Mouse (Mus musculus): ENCODE results near the gene Mrps21.

Gene Mrps21

DNA sequence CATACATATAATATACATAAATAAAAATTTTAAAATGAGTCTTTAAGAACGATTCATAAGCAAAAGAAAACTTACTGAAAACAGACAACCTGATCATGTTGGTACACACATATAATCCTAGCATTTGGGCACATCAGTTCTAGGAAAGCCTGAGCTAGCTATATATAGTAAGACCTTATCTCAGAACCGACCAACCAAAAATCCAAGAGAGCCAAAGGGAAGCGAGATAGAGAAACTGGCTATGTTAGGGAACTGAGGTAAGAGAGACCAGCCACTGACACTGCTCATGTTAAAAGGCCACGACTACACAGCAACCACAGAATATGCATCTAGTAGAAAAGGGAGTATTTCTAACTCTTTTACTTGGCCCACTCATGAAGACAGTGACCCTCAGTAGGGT, 20.7 kb downstream of the Mrps21 start:
- in situ Hi-C loops (cut with MseI, MboI): no loop called here

DNA sequence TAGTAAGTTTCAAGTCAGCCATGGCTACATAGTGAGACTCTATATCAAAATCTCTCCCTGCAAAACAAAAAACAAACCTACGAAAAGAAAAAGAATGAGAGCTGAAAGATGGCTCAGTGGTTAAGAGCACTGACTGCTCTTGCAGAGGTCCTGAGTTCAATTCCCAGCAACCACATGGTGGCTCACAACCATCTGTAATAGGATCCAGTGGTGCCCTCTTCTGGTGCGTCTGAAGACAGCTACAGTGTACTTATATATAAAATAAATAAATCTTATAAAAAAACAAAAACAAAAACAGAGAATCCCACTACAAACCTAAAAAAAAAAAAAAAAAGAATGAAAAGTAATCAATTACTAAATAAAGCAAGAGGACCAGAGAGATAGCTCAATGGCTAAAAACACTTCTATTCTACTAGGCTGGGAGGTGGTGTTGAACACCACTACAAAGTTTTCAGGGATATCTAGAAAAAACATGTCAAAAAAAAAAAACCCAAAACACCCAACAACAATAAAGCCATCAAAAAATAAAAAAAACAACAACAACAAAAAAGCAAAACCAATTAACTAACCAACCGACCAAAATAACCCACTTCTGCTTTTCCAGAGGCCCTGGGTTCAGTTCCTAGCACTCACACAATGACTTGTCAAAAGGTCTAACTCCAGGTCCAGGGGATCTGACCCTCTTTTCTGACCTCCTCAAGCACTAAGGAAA, 28.7 kb downstream of the Mrps21 start:
- in situ Hi-C loops (cut with MseI, MboI): no loop called here

DNA sequence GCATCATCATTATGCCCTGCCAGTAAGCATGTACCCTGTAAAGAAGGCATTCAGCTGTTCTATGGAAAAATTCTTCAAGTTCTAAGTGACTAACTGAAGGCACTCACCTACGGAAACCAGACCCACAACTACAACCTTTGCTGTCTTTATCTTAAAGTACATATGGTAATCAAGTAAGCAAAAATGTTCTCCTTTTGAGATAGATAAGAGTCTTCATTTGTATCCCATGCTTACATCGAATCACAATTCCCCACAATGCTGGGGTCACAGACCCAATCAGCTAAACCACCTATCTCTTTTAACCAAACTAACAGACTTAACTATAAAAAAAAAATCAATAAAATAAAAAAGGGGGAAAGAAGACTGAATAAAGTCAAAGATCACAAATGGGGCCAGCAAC, 32.1 kb downstream of the Mrps21 start:
- in situ Hi-C loops (cut with MseI, MboI): no loop called here

DNA sequence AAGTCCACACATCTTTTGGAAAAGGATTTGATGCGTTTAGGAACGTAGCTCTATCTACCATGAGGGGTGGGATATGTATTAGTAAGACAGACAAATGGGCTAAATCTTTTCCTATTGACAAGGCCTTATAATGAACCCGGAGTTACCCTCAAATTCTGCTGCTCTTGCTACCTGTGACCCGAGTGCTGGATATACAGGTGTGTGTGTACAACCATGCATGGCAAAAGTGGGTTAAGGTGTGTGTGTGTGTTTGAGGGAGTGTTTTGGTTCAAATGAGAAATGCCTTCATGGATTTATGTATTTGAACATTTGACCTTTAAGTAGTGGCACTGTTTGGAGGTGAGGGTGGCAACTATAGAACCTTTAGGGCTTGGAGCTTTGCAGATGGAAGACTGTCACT, 42.3 kb downstream of the Mrps21 start:
- in situ Hi-C loops (cut with MseI, MboI): no loop called here

DNA sequence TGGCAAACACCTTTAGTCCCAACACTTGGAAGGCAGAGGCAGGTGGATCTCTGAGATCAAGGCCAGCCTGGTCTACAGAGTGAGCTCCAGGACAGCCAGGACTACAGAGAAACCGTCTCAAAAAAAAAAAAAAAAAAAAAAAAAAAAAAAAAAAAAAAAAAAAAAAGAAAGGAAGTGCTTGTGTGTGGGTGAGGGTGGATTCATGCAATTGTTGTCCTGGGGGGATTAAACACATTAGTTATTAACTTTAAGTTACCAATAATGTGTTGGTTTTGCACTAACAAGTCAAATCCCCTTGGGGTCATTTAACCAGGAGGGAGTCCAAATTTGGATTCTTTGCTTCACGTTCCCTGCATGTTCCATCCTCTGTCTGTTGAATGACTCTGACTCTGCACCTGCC, 45.0 kb downstream of the Mrps21 start:
- in situ Hi-C loops (cut with MseI, MboI): no loop called here

DNA sequence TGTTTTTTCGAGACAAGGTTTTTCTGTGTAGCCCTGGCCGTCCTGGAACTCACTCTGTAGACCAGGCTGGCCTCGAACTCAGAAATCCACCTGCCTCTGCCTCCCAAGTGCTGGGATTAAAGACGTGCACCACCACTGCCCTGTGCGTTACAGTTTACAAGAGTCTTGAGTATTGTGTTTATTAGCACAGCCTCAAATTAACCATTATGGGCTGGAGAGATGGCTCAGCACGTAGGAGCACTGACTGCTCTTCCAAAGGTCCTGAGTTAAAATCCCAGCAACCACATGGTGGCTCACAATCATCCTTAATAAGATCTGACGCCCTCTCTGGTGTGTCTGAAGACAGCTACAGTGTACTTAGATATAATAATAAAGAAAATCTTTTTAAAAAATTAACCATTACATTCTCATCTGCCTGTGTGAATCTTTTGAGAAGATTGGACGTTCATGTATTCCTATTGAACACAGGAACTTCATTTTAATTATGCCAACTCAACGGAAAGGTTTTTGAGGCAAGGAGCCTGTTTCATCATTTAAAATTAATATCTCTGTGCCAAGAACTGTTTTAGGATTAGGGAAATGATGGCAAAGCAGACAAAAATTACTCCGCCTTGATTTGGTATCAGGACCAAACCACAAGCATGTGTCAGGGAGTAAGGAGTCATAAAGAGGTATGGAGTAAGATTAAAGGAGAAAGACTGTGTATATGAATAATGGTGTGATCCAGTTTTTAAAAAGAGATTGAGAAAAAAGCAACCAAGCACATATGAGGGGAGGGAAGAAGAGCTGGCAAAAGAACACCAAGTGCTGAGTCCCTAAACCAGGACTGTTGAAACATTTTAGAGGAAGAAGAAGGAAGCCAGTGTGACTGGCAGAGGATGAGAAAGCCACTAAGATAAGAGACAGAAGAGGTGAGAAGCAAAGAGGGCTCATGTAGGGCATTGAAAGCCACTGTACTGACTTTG, 51.0 kb downstream of the Mrps21 start:
- in situ Hi-C loops (cut with MseI, MboI): no loop called here

DNA sequence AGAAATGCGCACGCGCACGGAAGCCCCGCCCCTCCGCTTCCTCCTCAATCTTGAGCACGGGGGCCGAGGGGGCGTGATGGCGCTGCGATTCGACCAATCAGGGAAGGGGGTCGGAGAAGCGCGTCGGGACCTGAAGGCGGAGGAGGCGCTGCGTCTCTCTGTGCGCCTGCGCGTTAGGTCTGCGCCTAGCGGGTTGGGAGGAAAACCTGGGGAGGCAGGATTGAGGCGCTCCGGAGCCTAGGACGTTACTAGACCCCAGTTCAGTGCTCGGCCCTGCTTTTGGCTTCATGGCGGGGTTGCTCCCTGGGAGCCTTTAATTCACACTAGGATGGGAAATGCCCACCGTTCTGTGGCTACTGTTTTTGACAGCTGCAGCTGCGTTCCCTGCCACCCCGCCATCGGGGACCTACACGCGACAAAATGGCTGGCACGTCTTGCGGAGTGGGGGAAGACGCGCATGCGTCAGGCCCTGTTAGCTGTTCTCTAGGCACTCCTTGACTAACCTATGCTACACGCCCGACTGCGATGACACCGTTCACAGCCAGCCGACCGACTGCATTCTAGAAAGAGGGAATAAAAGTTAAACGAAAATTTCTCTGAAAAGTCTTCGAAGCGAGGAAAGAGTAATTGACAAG, 51.9 kb downstream of the Mrps21 start:
- in situ Hi-C loops (cut with MseI, MboI): no loop called here

DNA sequence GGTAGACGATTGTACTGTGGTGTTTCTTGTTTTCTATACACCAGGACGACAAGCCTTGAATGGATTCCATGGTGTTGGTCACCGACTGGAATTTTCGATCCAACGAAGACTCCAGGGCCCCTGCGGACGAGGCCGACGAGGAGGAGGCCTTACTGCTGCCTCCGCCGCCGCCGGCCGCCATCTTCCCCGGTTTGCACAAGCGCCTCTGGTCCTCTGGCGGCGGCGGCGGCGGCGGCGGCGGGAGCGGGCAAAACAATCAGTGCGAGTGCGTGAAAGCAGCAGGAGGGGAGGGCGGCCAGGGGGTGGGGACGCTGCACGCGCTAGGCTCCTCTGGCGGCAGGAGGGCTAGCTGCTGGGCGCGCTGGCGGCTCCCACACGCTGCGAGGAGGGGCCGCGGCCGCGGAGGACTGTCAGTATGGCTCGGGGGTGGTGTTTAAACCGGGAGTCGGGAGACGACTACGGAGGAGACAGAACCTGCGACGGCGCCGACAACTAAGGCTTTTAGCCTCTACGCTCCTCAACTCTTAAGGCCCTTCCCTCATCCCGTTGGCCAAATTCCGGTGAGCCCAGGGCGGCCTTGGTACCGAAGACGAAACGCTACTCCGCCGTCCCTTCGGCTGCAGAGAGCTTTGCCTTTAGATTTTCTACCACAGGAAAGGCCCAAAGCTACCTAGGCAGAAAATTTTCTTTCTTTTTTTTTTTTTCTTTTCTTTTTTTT, 52.6 kb downstream of the Mrps21 start, which contains the start of gene Rprd2:
Gene Rprd2, minus strand, starts transcription at position 293 of the 718 bp plus-strand sequence.
- in situ Hi-C loops (cut with MseI, MboI): no loop called here

DNA sequence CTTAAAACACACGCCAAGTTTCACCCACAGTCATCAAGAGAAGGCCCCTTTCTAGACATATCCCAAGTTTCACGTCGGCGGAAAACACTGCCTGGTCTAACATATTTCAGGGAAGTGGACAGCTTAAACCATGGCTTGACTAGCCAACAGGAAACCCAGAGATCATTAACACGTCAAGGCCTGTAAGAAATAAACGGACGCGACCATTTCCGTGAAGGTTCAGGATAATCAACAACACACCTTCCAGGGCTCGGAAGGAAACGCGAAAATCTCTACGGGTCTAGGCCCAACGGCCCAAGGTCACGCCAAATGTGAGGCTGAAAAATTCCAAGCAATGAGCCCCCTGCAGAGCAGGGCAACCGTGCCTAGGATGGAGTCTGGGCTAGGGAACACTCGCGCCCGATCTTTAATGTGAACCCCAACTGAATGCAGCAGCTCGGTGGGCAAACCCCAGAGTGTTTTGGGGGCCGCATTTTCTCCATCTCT, 53.2 kb downstream of the Mrps21 start:
- in situ Hi-C loops (cut with MseI, MboI): no loop called here

DNA sequence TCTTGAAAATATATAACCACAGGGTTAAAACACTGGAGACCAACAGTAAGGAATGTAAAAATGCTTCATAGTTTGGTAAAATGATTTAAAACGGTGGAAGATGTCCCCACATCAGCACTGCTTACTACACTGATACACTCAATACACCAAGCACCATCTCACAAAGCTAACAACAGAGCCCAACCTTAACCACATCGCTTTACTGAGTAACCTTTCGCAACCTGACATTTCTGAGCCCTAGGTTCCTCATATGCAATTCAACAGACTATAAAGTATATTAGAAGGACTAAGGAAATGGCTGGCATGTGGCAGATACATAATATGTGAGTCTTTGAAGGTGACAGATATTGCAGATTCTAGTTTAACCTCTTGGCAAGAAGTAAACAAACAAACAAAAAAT, 54.6 kb downstream of the Mrps21 start:
- in situ Hi-C loops (cut with MseI, MboI): no loop called here
